Mouse (Mus musculus): ENCODE results near the gene Ovol1.

Gene Ovol1

DNA sequence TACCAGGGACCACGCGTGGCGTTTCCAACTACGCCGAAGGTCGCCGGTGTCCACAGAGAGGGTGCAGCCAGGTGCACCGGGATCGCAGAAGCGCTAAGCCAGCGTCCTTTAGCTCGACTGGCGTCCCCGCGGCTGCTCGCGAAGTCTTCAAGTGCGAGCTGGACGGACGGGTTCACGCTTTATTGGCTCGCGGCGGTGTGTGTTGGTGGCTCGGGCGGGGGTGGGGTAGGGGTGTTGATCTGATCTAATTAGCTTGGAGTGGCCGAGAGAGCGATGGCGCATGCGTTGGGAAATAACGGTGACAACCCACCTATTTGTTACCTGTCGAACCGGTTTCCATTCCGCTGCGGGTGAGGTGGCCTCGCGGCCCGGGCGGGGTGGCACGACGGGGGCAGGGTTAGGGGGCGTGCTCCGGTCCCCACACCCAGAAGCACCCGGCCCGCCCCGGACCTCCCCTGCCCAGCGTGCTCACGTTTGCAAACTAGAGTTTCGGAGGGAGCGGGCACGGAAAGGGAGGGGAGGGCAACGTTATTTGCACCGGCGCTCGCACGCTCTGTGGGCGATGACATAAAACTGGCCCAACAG, at the start of gene Ovol1:
Ovol1 (minus strand) TSS at position 190 of the 585 bp plus-strand sequence.
- peak; percentile 16 to 19 for DNase-seq

DNA sequence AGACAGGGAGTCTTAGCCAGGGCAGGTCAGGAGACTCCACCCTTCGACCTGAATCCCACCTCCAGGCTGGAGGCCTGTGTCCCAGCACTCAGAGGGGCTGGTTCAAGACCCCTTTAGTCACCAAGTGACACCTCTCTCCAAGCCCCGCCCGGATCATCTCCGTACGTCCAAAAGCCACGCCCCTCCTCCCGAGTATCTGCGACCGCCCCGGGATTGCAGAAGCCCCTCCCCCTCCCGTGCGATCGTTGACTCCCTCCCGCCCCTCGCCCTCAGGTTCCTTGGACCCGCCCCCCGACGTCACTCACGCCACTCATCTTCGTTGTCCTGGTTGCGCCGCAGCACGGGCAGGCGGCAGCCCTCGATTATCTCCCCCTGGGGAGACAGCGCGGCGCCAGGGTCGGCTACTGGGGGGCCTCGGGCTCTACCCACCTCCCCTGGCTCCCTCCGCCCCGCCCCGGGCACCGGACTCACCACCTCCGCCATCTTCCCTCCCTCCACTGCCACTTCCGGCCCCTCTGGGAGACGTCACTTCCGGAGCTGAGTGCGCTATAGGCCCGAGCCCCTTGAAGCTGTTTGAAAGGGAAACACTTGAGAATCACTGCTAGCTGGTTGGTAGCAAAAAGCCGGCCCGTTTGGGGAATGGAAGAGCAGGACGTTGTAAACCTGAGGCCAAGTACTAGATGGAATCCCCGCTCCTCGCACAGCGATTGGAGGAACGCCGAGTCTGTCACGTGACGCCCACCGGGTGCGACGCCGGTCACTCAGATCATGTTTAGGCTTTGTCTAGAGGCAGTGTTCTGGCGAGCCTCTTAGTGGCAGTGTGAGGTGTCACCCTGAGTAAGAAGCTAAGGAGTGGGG, 49.3 kb upstream of the Ovol1 start, which contains the start of gene Kat5:
Kat5 (minus strand) TSS at position 691 of the 858 bp plus-strand sequence.
- peak; percentile 95 to 96 for DNase-seq

DNA sequence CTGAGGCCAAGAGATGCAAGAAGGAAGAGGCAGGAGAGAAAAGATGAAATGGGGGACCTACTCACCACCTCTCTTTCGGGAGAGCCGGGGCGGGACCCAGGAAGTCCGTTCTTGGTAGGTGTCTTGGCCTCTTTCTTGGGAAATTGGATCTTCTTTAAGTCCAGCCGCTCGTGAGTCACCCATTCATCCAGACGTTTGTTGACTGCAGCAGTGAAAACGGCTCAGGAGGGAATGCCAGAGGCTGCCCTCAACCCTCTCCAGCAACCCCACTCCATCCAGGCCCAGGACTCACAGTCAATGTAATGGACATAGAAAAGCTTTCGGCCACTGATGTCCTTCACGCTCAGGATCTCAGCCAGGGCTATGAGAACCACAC, 48.7 kb upstream of the Ovol1 start:
- no peak for DNase-seq

DNA sequence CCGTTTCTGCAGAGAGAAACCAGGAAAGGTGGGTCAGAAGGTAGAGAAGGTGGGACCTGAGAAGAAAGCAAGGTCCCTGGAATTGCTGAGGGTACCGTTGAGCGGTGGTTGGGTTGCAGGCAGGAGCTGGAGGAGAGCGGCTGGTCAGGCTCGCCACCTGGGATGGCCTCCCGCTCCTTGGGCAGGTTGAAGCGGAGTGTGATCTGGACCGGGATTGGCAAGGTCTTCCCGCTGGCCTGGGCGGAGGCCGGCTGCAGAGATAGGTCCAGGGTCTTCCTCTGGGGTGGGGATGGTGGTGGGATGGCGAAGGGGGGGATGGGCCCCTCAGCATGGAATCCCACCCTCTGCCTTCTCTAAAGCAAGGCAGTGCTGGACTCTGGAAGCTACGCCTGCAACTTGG, 48.3 kb upstream of the Ovol1 start:
- peak in 1 of 2 experiments; percentile 28 for DNase-seq

DNA sequence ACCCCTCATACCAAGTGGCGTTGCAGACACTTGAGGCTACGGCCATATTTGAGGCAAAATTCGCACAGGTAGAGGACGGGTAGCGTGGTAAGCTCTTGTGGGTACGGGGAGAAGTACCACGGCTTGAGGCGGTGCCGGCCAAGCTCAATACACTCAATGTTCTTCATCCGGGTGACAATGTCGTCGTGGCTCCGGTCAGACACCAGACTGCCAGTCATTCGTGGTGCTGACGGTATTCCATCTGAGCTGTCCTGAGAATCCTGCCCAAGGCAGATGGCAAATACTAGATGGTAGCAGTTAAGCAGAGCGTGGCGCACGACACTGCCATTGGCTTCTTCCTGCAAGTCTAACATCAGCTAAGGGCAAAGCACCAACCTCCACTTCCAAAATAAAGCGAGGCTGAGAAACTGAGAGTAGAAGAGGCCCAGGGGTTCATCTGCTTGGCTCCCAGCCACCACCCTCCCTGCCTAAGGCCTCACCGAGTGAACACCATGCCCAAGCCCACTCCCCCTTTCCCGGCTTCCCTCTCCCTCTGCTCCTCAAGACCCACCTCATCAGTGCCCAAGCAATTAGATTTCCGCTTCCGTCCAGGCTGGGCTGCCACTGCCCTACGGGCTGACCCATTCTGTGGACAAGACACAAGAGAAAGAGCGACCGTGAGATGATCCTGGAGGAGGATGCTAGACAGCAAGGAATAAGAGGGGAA, 47.4 kb upstream of the Ovol1 start:
- peak in 1 of 2 experiments; percentile 39 for DNase-seq

DNA sequence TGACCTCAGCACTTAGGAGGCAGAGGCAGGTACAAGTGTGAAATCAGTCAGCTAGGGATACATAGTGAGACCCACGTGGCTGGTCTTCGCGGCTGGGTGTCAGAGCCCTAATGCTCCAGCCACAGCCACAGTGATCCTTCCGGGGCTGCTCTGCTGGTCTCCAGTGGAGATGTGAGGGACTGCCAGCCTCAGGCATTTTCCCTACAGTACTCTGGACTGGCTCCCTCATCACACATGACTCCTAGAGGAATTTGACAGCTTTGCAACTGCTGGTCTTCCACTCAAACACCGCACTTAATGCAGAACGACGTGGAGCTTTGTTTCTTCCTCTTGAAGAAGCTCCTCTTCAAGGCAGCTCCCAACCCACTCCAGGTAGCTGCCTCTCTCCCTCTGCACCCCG, 45.8 kb upstream of the Ovol1 start:
- DNase-seq = no peak

DNA sequence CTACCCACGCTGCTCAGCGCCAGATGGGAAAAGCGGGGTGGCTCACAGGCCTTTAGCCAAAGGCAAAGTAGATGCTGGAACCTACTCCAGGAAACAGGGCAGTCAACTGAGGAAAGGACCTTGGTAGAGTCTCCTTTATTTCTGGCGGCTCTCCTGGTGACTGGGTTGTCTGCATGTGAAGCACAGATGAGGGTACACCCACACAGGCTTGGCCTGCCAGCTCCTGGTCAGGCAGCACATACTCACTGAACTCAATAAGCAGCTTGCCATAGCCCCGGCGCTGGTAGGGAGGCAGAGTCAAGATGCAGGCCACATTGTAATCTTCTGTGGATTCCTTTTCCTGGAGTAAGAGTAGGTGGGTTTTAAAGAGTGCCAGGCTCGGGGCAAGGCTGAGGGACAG, 44.7 kb upstream of the Ovol1 start:
- DNase-seq = no peak

DNA sequence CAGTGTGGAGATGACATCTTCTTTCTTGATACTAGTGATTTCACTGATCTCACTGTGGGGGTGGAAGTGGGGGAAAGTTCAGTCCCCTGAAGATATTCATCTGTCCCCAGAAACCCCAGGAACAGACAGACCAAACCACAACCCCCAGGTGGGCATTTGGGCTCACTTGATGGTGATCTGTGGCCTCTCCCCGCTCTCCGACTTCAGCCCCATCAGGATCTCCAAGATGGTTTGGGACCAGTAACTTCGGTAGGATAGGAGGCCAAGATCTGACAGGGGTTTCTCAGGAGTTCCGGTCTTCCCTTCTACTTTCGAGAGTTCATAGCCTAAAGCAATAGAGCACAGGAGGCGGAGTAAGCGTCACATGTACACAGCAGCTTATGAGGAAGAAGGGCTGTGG, 43.2 kb upstream of the Ovol1 start:
- DNase-seq = no peak

DNA sequence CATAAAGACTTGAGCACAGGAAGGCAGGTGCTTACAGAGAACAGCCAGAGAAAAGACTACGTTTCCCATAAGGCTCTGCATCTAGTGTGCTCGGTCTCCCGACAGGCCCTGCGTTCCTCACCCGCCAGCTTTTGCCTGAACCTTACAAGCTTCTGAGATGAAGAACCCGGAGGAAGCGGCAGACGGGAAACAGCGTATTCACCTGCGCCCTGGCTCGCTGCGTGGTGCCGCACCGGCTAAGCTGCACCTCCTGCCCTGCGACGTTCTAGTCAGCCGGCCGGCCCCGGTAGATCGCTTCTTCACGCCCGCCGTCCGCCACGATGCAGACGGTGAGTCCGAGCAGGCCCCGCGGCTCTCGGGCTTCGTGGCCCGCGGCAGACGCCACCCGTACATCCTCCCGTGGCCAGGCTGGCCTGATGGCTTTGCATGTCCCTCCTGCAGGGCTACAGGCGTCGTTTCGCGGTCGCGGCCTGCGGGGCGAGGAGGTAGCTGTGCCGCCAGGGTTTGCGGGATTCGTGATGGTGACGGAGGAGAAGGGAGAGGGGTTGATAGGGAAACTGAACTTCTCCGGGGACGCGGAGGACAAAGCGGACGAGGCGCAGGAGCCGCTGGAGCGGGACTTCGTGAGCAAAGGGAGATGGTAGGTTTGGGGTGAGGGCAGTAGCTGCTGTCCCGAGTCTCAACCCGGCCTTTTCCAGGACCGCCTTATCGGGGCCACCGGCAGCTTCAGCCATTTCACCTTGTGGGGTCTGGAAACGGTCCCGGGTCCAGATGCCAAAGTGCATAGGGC, 41.5 kb upstream of the Ovol1 start, which contains the start of gene Rnaseh2c:
Rnaseh2c (plus strand) TSS at position 122 of the 790 bp plus-strand sequence.
- DNase-seq = peak; percentile 82 to 83

DNA sequence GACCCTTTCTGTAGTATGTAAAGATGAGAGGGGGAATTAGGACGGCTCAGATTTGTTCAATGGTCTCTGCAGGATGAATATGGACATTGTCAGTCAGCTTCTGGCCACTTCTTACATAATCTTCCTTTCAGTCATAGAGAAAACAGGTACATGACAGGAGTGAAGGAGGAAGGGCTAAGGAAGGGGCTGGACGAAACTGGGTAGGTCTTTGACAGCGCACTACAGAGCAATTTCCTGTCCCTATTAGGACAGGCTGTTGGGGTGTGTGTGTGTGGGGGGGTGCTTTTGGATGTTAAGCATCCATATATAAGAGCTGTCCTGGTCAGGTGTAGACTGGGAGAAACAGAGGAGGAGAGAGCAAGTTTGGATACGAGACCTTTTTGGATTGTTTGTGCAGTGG, 38.8 kb upstream of the Ovol1 start:
- no peak for DNase-seq

DNA sequence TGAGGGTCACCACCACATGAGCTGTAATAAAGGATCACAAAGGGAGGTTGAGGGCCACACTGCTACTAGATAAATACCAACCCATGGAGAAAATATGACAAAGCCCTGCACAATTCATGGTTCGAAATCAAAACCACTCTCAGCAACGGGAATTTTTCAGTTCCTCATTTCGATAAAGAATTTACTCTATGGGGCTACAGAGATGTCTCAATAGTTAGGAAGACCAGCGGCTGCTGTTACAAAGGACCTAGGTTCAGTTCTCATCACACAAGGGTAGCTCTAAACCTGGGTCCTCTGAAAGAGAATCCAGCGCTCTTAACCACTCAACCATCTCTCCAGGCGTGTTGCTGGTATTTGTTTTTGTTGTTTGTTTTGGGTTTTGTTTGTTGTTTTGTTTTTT, 31.4 kb upstream of the Ovol1 start:
- no peak for DNase-seq

DNA sequence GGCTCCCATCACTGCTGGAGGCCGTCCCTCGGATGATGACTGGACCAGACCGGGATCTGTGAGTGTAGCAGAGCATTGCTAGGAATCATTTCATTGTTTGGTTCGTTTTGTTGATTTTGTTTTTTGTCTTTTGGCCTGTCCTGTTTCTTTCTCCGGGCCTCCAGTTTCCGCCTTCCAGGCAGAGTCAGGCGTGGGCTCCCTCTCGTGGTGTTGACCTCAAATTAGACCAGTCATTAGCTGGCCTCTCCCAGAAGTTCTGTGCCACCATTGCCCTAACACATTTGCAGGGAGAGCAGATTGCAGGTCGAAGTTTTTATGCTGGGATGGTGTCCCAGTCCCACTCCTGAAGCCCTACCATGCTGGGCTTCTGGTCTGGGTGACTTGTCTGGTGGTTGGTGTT, 28.7 kb upstream of the Ovol1 start:
- DNase-seq = no peak

DNA sequence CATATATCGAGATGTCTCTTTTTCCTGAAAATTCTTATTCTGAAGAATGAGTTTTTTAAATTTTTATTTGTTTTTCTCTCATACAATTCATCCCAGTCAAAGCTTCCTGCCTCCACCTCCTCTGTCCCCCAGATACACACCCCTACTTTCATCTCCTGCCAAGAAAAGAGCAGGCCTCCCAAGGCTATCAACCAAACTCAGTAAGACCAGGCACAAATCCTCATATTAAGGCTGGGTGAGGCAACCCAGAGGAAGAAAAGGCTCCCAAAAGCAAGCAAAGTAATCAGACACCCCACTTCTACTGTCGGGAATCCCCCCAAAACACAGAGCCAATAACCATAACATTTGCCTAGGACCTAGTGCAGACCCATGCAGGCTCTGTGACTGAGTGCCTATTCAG, 21.5 kb upstream of the Ovol1 start:
- DNase-seq = no peak

DNA sequence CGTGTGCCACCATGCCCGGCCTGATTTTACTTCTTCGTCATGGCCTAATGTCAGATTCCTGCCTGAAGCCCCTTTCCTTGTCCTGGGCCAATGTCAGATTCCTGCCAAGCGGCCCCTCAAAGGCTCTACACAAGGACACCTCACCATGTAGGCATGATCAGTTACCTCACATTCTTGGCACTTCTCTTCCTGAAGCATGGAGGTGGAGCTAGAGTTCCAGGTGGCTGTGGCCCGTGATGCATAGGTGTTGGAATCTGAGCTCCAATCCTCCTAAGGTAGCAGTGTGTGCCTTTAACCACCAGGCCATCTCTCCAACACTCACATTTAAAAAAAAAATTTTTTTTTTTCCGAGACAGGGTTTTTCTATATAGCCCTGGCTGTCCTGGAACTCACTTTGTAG, 20.3 kb upstream of the Ovol1 start:
- DNase-seq = no peak

DNA sequence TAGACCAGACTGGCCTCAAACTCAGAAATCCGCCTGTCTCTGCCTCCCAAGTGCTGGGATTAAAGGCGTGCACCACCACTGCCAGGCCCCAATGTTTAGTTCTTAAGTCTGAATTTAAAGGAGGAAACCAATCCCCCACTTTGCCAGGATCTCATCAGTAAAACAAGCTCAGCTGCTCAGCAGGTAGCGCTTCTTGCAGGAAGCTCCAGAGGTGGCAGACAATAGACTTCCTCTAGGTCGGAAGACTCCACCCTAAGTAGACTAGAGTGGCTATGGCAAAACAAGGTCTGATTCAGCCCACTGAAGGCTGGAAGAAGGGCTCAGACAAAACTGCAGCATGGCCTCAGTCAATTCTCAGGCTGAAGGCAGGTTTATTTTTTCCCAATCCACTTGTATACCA, 19.5 kb upstream of the Ovol1 start:
- DNase-seq = no peak

DNA sequence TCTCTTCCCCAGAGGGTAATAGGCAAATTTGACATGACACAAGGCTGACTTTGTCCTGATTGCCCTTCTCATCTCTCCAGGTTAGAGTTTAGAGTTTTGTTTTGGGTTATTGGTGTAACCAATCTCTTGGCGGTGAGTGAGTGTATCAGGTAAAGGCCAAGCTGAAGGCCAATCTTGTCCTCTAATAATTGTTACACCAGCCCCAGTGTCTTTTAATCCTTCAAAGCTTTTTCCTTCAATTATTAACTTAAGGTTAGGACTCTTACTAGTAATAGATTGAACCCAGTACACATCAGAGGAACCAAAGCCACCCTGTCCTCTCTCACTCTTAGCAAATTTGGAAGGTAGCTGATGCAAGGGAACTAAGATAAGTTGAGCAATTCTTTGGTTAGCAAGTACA, 14.9 kb upstream of the Ovol1 start:
- no peak for DNase-seq

DNA sequence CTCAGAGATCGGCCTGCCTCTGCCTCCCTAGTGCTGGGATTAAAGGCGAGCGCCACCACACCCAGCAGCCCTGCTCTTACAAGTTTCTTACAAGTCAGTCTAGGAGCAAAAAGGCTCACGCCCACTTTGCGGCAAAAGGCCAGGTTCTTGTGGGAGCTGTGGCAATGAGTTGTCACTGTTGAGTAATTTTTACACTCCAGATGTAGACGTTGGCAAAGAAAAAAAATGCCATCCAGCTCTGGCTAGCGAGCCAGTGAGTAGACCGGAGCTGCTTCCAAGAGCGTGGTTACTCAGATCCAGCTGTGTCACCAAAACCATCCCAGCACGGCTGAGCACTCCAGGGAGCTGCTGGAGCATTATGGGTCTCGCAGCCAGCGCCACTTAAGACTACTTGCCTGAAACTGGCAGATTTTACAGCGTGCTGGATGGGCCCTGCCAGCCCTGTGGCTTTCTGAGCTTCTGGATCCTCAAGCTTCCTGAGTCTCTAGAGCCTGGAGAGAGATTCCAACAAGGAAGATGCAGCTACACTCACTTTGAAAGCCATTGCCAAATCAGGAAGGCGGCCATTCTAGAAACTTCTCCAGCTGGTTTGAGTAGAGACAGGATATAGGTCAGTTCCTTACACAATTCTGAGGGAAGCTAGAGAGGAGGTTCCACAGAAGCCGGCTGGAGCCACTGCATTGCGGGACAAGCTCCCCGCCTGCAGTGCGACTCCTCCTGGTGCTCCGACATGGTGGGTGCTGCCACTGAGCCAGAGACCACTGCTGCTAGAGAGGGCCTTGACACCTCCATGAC, 12.1 kb upstream of the Ovol1 start:
- DNase-seq = no peak

DNA sequence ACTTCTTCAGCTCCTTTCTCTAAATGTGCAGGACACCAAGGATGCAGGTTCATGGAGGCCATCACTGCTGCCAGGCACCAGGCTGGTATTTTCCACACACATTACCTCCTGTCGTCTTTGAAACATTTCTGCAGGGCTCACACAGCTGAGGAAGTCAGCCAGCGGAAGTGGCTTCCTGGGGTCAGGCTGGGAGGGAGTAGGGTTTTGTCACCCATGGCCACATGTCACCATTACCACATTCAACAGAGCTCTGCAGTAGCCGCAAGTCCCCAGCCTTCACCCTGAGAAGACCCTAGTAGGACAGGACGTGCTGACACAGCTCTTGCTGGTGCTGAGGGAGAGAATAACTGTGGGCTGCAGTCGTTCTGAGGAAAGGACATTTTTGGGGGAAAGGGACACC, 11.4 kb upstream of the Ovol1 start:
- DNase-seq = no peak

DNA sequence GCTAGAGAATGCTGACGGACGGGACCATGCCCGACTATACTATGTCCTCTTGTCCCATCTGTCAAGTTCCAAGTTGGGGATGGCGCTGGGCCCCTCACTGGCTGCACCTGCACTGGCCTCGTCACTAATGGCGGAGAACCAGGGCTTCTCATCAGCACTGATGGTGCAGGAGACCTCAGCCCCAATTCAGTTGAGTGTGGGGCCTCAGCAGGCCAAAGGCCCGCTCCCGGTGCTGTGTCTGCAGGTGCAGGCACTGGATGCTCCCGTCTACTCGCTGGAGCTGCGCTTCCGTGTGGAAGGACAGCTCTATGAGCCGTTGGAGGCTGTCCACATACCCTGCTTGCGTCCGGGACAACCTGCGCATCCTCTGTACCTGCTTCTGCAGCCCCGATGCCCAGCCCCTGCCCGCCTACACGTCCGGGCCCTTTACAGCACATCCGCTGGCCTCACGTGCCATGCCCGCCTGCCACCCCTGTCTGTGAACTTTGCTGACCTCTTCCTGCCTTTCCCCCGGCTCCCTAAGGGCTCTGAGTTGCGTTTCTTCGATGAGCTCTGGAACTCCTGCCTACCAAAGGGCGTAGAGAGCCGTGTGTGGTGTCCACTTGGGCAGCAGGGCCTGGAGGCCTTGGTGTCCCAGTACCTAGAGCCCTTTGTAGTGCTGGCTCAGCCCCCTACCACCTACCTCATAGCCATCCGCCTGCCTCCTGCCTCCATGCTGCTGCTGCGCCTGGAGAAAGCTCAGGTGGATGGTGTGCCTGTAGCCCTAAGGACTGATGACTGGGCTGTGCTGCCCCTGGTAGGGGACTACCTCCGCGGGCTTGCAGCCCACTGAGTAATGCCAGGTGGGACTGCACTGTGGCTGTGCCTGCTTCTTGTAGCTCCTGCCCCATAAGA, 10.2 kb upstream of the Ovol1 start:
- DNase-seq = no peak

DNA sequence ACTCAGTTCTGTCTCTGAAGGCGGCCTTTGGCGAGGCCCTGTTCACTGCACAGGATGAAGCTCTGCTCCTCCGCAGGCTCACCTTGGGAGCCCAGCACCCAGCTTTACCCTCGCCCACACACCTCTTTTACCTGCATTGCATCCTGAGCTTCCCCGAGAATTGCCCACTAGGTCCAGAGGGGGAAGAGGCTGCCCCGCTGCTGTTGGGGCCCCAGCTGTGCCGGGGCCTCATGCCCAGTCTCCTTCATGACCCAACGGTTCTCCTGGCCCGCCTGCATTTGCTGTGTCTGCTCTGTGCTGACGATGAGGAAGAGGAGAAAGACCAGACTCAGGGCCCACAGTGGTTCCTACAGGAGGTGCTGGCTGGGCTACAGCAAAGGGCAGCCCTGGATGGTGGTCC, 9.1 kb upstream of the Ovol1 start:
- DNase-seq = no peak
